Mouse (Mus musculus) mouse embryonic stem cell (cell line): ENCODE results near the gene Epp13.
"Not testable (repeated sequence)": the region's sequence is repeated elsewhere in the genome, so short reads cannot be mapped to it uniquely, and the experiment has no call there.

ENCODE experiments used
- in situ Hi-C, 2 experiments: fragments of 300-500 bp; cut with MboI; formaldehyde crosslinking; loops; 1 replicate in 1 of 2; 3 replicates in 1 of 2; pipeline ENCODE4 v1.14.3; 2019 to 2020; ENCODE audit warnings: low sequenced_read_pairs in 2 of 2, low pct_unique_long_range_greater_than_20kb in 1 of 2, mixed read lengths in 1 of 2; ENCODE audit not compliant: unreplicated experiment in 1 of 2

Epp13 gene

GRCm38 (mm10) chr7:6252410-6252809 lies at the start of gene Epp13:
Epp13 (plus strand) TSS chr7:6252710.
- in situ Hi-C loops: no loop called here

- in situ Hi-C loops: no loop called here
Measured at GRCm38 (mm10) chr7:6204200-6204599, 48.3 kb upstream of the Epp13 start.

GRCm38 (mm10) chr7:6213144-6213543 lies 39.4 kb upstream of the Epp13 start:
- in situ Hi-C loops: loop anchor here (5.0 kb wide), 1 partner anchor 49 kb away; no protein-coding TSS in a partner anchor

GRCm38 (mm10) chr7:6214691-6215090 lies 37.8 kb upstream of the Epp13 start:
- in situ Hi-C loops: loop anchor here (5.0 kb wide), 1 partner anchor 48 kb away; no protein-coding TSS in a partner anchor

GRCm38 (mm10) chr7:6220147-6220546 lies 32.4 kb upstream of the Epp13 start:
- in situ Hi-C loops: no loop called here

- in situ Hi-C loops: no loop called here
Measured at GRCm38 (mm10) chr7:6221978-6222377, 30.5 kb upstream of the Epp13 start, which contains the start of gene Zscan5b. Zscan5b (plus strand) TSS chr7:6222278.

GRCm38 (mm10) chr7:6228491-6228890 lies 24.0 kb upstream of the Epp13 start:
- in situ Hi-C loops: not testable (repeated sequence)

- in situ Hi-C loops: no loop called here
Measured at GRCm38 (mm10) chr7:6239787-6240186, 12.7 kb upstream of the Epp13 start.

- in situ Hi-C loops: not testable (repeated sequence)
Measured at GRCm38 (mm10) chr7:6240841-6241425, 11.6 kb upstream of the Epp13 start.

GRCm38 (mm10) chr7:6244361-6245292 lies 7.9 kb upstream of the Epp13 start:
- in situ Hi-C loops: no loop called here

GRCm38 (mm10) chr7:6254451-6254850 lies 1.9 kb downstream of the Epp13 start:
- in situ Hi-C loops: no loop called here

GRCm38 (mm10) chr7:6257386-6257785 lies 4.9 kb downstream of the Epp13 start:
- in situ Hi-C loops: no loop called here

GRCm38 (mm10) chr7:6258232-6259220 lies 6.0 kb downstream of the Epp13 start:
- in situ Hi-C loops: no loop called here

- in situ Hi-C loops: loop anchor here (5.0 kb wide), 1 partner anchor 48 kb away; no protein-coding TSS in a partner anchor
Measured at GRCm38 (mm10) chr7:6260004-6260403, 7.5 kb downstream of the Epp13 start.

- in situ Hi-C loops: loop anchor here (5.0 kb wide), 1 partner anchor 50 kb away; no protein-coding TSS in a partner anchor
Measured at GRCm38 (mm10) chr7:6262120-6262519, 9.6 kb downstream of the Epp13 start.

- in situ Hi-C loops: loop anchor here (5.0 kb wide), 1 partner anchor 51 kb away; no protein-coding TSS in a partner anchor
Measured at GRCm38 (mm10) chr7:6262984-6263383, 10.5 kb downstream of the Epp13 start.

- in situ Hi-C loops: no loop called here
Measured at GRCm38 (mm10) chr7:6265695-6266094, 13.2 kb downstream of the Epp13 start.

GRCm38 (mm10) chr7:6277906-6278305 lies 25.4 kb downstream of the Epp13 start:
- in situ Hi-C loops: loop anchor here in 1 of 2 experiments (10.0 kb wide), 1 partner anchor 57 kb away; the partner anchor contains the start of gene Zfp583
